Mouse (Mus musculus) brain, embryonic 14.5 days (tissue): ENCODE results near the gene 1700023F06Rik.

Source experiments
- CTCF ChIP-seq: fragments of 200-500 bp; IDR thresholded peaks from 2 replicates; pipeline ENCODE4 v1.5.1; 2012; ENCODE audit warnings: inconsistent platforms, mild to moderate bottlenecking, moderate library complexity, borderline replicate concordance; ENCODE audit not compliant: insufficient read depth, insufficient read length; ENCODE audit errors: extremely low read depth
- POLR2A ChIP-seq: fragments of 200-500 bp; IDR thresholded peaks from 2 replicates; pipeline ENCODE4 v1.6.1; 2012; ENCODE audit warnings: mild to moderate bottlenecking, inconsistent platforms, borderline replicate concordance; ENCODE audit not compliant: poor library complexity, insufficient read depth, insufficient read length, severe bottlenecking; ENCODE audit errors: extremely low read depth

GRCm38 (mm10) chr11:103253605-103254004 is 45.2 kb upstream of the 1700023F06Rik start:
- TF ChIP-seq CTCF: no peak
- no peak for TF ChIP-seq POLR2A
